In the genomic region with DNA sequence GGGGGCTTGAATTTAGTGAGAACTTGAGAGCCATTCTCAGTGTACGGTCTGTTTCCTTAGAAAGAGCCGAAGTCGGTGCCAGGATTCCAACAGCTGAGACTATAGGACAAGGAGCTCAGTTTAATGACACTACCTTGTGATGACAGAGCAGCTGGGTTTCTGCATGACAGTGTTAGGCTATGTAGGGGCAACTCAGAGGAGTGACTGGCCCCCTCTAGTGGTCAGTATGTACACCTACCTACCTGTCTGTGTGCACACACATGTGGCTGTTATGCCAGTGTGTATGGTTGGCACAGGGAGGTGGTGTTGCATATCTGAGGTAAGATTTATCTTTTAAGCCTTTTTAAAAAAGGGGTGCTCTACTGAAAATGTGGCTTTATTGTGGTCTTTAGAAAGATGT, we compare ENCODE assay signal across 8 mouse cellular contexts. TPM values are rescaled to one million over a fixed set of nuclear protein-coding genes. Genes with fewer than 3 reads are reported as not detected.
DNase-seq lines count a peak whose midpoint lies in the region; ATAC-seq and TF ChIP-seq lines count a peak whose summit lies in the region.

No protein-coding gene starts in this region.

- H3K27me3 ChIP-seq in hindbrain, embryonic 16.5 days (replicated peaks; ENCODE audit: control insufficient read depth, insufficient read depth, low read length) = no peaks in the 10 kb centered on the region

- H3K9ac ChIP-seq in hindbrain, embryonic 16.5 days (ENCODE audit: low read depth, low read length) = no peak overlapping the region

- ATAC-seq in activated CD4-positive, CD25-positive, alpha-beta regulatory T cell, adult 4 months = peak; percentile 82
- ATAC-seq in megakaryocyte, adult 5-6 weeks (ENCODE audit: poor library complexity, severe bottlenecking) = peak; percentile 62
- ATAC-seq in hindbrain, embryonic 16.5 days = no peak

- no peak overlapping the region for H3K4me3 ChIP-seq in left cerebral cortex, adult 2 months
- H3K4me3 ChIP-seq in hindbrain, embryonic 16.5 days (ENCODE audit: low read length) = no peak overlapping the region

- DNase-seq in left cerebral cortex, adult 2 months (ENCODE audit: extremely low spot score in 1 of 2, low spot score in 2 of 2) = no peak
- DNase-seq in left cerebral cortex, adult 8-10 months (ENCODE audit: low spot score in 2 of 2) = no peak
- peak; percentile 80 for DNase-seq in kidney, adult 9 months
- no peak for DNase-seq in frontal cortex, adult 2 months (ENCODE audit: extremely low spot score in 1 of 2, low spot score in 1 of 2)
- no peak for DNase-seq in Muller cell, postnatal 12 days (ENCODE audit: inconsistent ontology term)

- H3K9me3 ChIP-seq in hindbrain, embryonic 16.5 days (ENCODE audit: control insufficient read depth, low read length) = no peaks in the 10 kb centered on the region

- TF ChIP-seq CTCF in left cerebral cortex, adult 2 months (IDR thresholded peaks at IDR 0.05) = peak; percentile 55

- no peaks in the 10 kb centered on the region; the same call in 1 of the 2 replicates for H3K36me3 ChIP-seq in hindbrain, embryonic 16.5 days (ENCODE audit: control insufficient read depth, insufficient read depth, low read length)

- H3K4me2 ChIP-seq in hindbrain, embryonic 16.5 days (ENCODE audit: low read length) = no peak overlapping the region

- intact Hi-C loops in left cerebral cortex, adult 2 months (cut with DNase I) = no loop called here

- no peaks in the 10 kb centered on the region for H3K4me1 ChIP-seq in hindbrain, embryonic 16.5 days (ENCODE audit: control insufficient read depth, insufficient read depth, low read depth, low read length)

- 87% methylated on average over 3 of the region's 3 CpGs for WGBS in hindbrain, embryonic 16.5 days

- H3K27ac ChIP-seq in left cerebral cortex, adult 2 months = no peak overlapping the region
- H3K27ac ChIP-seq in hindbrain, embryonic 16.5 days (ENCODE audit: low read depth, low read length) = no peak overlapping the region

RNA-seq across cellular contexts. Expression of gene Strip2, which starts 56.6 kb away (rescaled TPM):
- 10 to 100 TPM; 17.0 to 24.1 TPM for total RNA-seq in left cerebral cortex, adult 2 months (2021)
- 10 to 100 TPM; 37.7 to 60.0 (median 42.6) TPM for total RNA-seq in left cerebral cortex, adult 8-10 months (2022)
- not detected for polyA plus RNA-seq in activated CD4-positive, CD25-positive, alpha-beta regulatory T cell, adult 4 months (2017; shearing (Covaris generic))
- 0.33 and 0.71 TPM in 2 replicates for total RNA-seq in megakaryocyte, adult 5-6 weeks (2015)
- 1.3 and 1.6 TPM in 2 replicates for total RNA-seq in megakaryocyte, adult 5-6 weeks (2017)
- 16.4 and 24.0 TPM in 2 replicates for polyA plus RNA-seq in frontal cortex, adult 2 months (2012; rRNA removed)
- polyA plus RNA-seq in hindbrain, embryonic 16.5 days (2015; fragmentation: Nextera tagmentation; extraction: Ambion mirVana) = 7.8 and 8.6 TPM in 2 replicates

Comparison
In these comparisons a context has a peak if more than half of its experiments do, and no peak if none do; other contexts are left out.
1. RNA of gene Strip2, which starts 56.6 kb away (total RNA-seq): 37.7 to 60.0 TPM in left cerebral cortex, adult 8-10 months and 17.0 to 24.1 TPM in left cerebral cortex, adult 2 months; 0.33 to 1.6 TPM in megakaryocyte, adult 5-6 weeks; every median in the first group is over 4 times any median in the second.